Mouse (Mus musculus): Measurements from ENCODE around the gene Galnt14. TPM values are rescaled to one million over a fixed set of nuclear protein-coding genes. Genes with fewer than 3 reads are reported as not detected.

Galnt14 gene
- polyA plus RNA-seq (2014; fragmentation: Nextera tagmentation; extraction: Ambion mirVana): 9.5 TPM in 2 replicates

DNA sequence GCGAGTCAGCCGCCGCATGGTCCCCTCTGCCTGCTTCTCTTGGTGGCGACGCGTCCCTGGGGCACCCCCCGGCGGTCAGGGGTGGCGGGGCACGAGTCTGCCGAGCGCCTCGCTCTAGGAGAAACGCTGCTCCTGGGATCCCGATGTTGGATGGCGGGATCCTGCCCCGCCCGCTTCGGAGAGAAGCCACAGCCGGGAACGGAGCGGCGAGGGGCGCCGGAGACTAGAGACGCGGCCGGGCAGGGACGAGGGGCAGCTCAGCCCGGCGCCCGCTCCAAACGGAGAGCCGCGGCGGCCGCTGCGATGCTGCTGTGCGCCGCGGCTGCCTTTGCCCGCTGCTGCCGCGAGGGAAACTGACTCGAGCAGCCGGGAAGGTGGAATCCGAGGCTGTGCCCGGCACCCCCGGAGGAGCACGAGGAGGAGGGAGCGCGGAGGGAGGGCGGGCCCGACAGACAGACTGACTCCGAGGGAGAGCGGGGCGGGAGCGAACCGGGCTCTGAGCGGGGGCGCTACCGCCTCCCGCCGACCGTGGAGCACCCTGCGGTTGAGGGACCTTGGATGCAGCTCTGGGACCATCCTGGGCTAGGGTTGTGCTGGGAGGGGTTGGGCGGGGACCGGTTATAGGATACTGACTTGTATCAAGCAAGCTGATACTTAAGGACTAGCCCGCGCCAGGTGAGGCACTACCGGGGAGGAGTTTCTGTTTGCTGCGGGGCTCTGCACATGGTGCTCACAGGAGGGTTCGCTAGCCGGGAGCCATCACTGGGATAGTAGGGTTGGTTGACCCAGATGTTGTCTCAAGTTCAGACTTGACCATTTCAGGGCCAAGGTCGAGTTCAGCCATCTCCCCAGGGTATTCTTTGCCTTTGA lies at the start of gene Galnt14:
Gene Galnt14, minus strand, starts transcription at position 412 of the 870 bp plus-strand sequence.
- Histone ChIP-seq H3K9ac (ENCODE audit: low read length) (peak within 1 kb of the TSS; percentile 76), H3K27ac (ENCODE audit: low read depth, low read length) (0 out of 2 replicates have a peak within 1 kb of the TSS, but pooled peaks have one; percentile 10), H3K4me3 (ENCODE audit: low read depth, low read length) (peak within 1 kb of the TSS; percentile 55), H3K4me1 (ENCODE audit: control insufficient read depth, insufficient read depth, low read length) (no peaks in the 10 kb centered on the region; the same call in 1 of the 2 replicates), H3K9me3 (ENCODE audit: control insufficient read depth, low read length) (no peaks in the 10 kb centered on the region), H3K4me2 (ENCODE audit: low read depth) (peak within 1 kb of the TSS; percentile 86), H3K27me3 (ENCODE audit: control insufficient read depth, insufficient read depth, low read length) (peaks cover 14% of the 10 kb centered on the region), H3K36me3 (ENCODE audit: control insufficient read depth, insufficient read depth, low read length) (no peaks in the 10 kb centered on the region)
- WGBS: under 1% methylated on average over 71 of the region's 75 CpGs
- ATAC-seq (ENCODE audit: insufficient read depth, low FRiP score, low TSS enrichment) (peak; percentile 88), DNase-seq (ENCODE audit: low spot score) (peak; percentile 82)

GRCm38 (mm10) chr17:73743681-73744311 lies 33.5 kb upstream of the Galnt14 start:
- Histone ChIP-seq H3K4me2 (ENCODE audit: low read depth) (no peak overlapping the region), H3K36me3 (ENCODE audit: control insufficient read depth, insufficient read depth, low read length) (no peaks in the 10 kb centered on the region), H3K9me3 (ENCODE audit: control insufficient read depth, low read length) (no peaks in the 10 kb centered on the region), H3K27me3 (ENCODE audit: control insufficient read depth, insufficient read depth, low read length) (no peaks in the 10 kb centered on the region), H3K27ac (ENCODE audit: low read depth, low read length) (no peak overlapping the region), H3K4me1 (ENCODE audit: control insufficient read depth, insufficient read depth, low read length) (no peaks in the 10 kb centered on the region), H3K9ac (ENCODE audit: low read length) (no peak overlapping the region), H3K4me3 (ENCODE audit: low read depth, low read length) (no peak overlapping the region)
- peak; percentile 73; the same call in 1 of the 2 replicates for ATAC-seq (ENCODE audit: insufficient read depth, low FRiP score, low TSS enrichment)
- 5% methylated on average over 6 of the region's 6 CpGs for WGBS
- peak; percentile 84 for DNase-seq (ENCODE audit: low spot score)

DNA sequence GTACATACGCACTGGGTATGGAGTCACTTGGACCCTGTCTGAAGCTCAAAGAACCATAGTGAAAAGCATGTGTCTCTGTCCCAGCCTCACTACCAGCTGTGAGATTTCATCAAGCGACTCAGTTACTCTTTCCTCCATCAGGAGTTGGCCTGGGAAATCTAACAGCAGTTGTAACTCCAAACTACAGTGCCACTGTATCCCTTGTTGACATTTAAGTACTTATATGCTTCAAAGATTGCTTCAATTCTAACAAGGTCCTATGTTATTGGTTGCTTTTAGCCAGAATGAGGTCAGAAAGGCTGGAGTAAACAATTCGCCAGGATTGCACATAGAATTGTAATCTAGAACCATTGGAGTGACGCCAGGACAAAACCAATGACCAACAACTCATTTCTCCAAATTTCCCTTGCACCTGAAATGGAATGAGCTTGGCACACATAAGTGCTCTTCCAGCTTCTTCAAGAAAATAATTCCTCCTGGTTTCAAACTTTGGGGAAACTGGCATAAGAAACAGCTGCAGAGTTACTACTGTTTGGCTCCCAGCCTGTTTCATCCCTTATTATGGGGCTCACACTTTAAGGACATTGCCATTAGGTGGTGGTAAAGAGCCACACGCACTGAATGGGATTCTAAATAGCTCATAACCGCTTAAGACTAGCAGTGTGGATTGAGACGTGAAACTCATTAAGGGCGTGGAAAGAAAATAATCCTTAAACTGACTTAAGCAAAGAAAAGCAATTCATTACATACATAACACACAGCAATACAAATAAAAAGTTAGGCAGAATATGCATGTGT lies 13.8 kb upstream of the Galnt14 start:
- H3K4me2 ChIP-seq (ENCODE audit: low read depth): no peak overlapping the region
- no peaks in the 10 kb centered on the region for H3K27me3 ChIP-seq (ENCODE audit: control insufficient read depth, insufficient read depth, low read length)
- 70% methylated on average over 8 of the region's 8 CpGs for WGBS
- no peak overlapping the region for H3K4me3 ChIP-seq (ENCODE audit: low read depth, low read length)
- H3K4me1 ChIP-seq (ENCODE audit: control insufficient read depth, insufficient read depth, low read length): no peaks in the 10 kb centered on the region
- no peaks in the 10 kb centered on the region for H3K9me3 ChIP-seq (ENCODE audit: control insufficient read depth, low read length)
- no peak for DNase-seq (ENCODE audit: low spot score)
- H3K27ac ChIP-seq (ENCODE audit: low read depth, low read length): no peak overlapping the region
- H3K36me3 ChIP-seq (ENCODE audit: control insufficient read depth, insufficient read depth, low read length): no peaks in the 10 kb centered on the region
- no peak for ATAC-seq (ENCODE audit: insufficient read depth, low FRiP score, low TSS enrichment)
- H3K9ac ChIP-seq (ENCODE audit: low read length): no peak overlapping the region

DNA sequence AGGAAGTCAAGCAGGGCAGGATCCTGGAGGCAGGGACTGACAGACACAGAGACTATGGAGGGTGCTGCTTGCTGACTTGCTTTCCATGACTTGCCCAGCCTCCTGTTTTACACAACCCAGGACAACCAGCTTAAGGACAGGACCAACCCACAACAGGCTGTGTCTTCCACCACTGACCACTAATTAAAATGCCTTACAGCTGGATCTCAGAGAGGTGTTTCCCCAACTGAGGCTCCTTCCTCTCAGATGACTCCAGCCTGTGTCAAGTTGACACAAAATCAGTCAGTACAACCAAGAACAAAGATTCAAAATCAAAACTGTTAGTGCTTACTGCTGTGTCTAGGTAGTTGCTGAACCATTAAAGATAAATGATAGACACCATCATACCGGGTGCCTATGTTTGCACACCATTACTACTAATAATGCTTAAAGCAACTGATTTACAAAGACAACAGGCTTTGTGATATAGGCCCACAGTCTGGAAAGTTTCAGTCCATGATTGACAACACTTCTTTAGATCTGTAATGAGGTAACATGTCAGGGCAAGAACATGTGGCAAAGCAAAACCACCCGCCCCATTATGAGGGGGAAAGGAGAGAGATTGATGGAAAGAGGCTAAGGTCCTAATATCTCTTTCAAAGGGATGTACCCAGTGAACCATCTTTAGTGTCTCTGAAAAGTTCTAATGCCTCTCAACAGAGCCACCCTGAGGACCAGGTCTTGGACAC lies 8.9 kb upstream of the Galnt14 start:
- Histone ChIP-seq H3K27ac (ENCODE audit: low read depth, low read length) (no peak overlapping the region), H3K4me2 (ENCODE audit: low read depth) (no peak overlapping the region), H3K9me3 (ENCODE audit: control insufficient read depth, low read length) (no peaks in the 10 kb centered on the region), H3K36me3 (ENCODE audit: control insufficient read depth, insufficient read depth, low read length) (no peaks in the 10 kb centered on the region), H3K4me3 (ENCODE audit: low read depth, low read length) (no peak overlapping the region), H3K4me1 (ENCODE audit: control insufficient read depth, insufficient read depth, low read length) (no peaks in the 10 kb centered on the region), H3K27me3 (ENCODE audit: control insufficient read depth, insufficient read depth, low read length) (no peaks in the 10 kb centered on the region), H3K9ac (ENCODE audit: low read length) (no peak overlapping the region)
- 86% methylated on average over 2 of the region's 2 CpGs for WGBS
- no peak for ATAC-seq (ENCODE audit: insufficient read depth, low FRiP score, low TSS enrichment)
- no peak for DNase-seq (ENCODE audit: low spot score)

DNA sequence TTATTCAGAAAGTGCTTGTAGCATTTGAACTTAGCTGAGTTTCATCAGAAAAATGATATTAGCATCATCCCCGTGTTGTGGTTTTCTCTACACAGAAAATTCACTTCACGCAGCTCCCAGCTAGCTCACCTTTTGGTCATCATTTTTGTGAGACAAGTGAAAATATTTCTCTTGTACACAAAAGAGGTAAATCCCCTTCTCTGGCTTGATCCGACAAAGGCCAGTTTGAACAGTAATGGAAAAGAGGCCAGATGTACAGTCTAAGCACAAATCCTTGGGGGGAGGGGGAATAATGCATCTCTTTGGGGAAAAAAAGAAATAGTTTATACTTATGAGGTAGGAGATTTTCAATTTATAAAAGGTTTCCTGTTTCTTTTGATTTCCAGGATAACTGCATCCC lies 6.4 kb upstream of the Galnt14 start:
- WGBS: 82% methylated on average over 3 of the region's 3 CpGs
- no peaks in the 10 kb centered on the region for H3K4me1 ChIP-seq (ENCODE audit: control insufficient read depth, insufficient read depth, low read length)
- H3K27me3 ChIP-seq (ENCODE audit: control insufficient read depth, insufficient read depth, low read length): no peaks in the 10 kb centered on the region
- DNase-seq (ENCODE audit: low spot score) (no peak), ATAC-seq (ENCODE audit: insufficient read depth, low FRiP score, low TSS enrichment) (no peak)
- no peak overlapping the region for H3K4me3 ChIP-seq (ENCODE audit: low read depth, low read length)
- no peak overlapping the region for H3K4me2 ChIP-seq (ENCODE audit: low read depth)
- H3K9me3 ChIP-seq (ENCODE audit: control insufficient read depth, low read length): no peaks in the 10 kb centered on the region
- H3K36me3 ChIP-seq (ENCODE audit: control insufficient read depth, insufficient read depth, low read length): no peaks in the 10 kb centered on the region
- no peak overlapping the region for H3K27ac ChIP-seq (ENCODE audit: low read depth, low read length)
- H3K9ac ChIP-seq (ENCODE audit: low read length): no peak overlapping the region

- H3K4me3 ChIP-seq (ENCODE audit: low read depth, low read length): no peak overlapping the region
- H3K9me3 ChIP-seq (ENCODE audit: control insufficient read depth, low read length): no peaks in the 10 kb centered on the region
- H3K9ac ChIP-seq (ENCODE audit: low read length): no peak overlapping the region
- no peak for DNase-seq (ENCODE audit: low spot score)
- no peak overlapping the region for H3K27ac ChIP-seq (ENCODE audit: low read depth, low read length)
- H3K36me3 ChIP-seq (ENCODE audit: control insufficient read depth, insufficient read depth, low read length): no peaks in the 10 kb centered on the region
- H3K27me3 ChIP-seq (ENCODE audit: control insufficient read depth, insufficient read depth, low read length): peaks cover 6% of the 10 kb centered on the region
- H3K4me1 ChIP-seq (ENCODE audit: control insufficient read depth, insufficient read depth, low read length): no peaks in the 10 kb centered on the region; the same call in 1 of the 2 replicates
- H3K4me2 ChIP-seq (ENCODE audit: low read depth): no peak overlapping the region
- 83% methylated on average over 8 of the region's 8 CpGs for WGBS
- no peak for ATAC-seq (ENCODE audit: insufficient read depth, low FRiP score, low TSS enrichment)
Measured at GRCm38 (mm10) chr17:73714440-73715221, 4.4 kb upstream of the Galnt14 start.

DNA sequence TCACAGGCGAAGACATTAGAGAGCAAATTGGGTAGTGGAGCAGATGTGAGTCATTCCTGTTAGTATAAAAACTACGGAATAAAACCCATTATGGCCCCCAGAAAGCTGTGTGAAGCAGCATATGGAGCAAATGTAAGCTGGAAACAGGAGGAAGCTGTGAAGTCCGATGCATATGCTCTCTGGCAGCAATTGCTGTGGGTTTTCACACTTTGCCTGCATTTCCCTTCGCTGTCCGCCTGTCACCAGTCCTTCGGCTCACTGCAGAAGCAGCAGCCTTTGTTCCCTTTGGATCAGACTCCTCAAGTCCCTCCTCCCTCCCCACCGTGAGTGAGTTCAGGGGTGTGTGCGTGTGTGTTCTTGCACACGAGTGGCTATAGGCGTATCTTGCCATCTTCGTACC lies 3.1 kb upstream of the Galnt14 start:
- Histone ChIP-seq H3K27ac (ENCODE audit: low read depth, low read length) (no peak overlapping the region), H3K27me3 (ENCODE audit: control insufficient read depth, insufficient read depth, low read length) (peaks cover 14% of the 10 kb centered on the region), H3K4me1 (ENCODE audit: control insufficient read depth, insufficient read depth, low read length) (no peaks in the 10 kb centered on the region; the same call in 1 of the 2 replicates), H3K36me3 (ENCODE audit: control insufficient read depth, insufficient read depth, low read length) (no peaks in the 10 kb centered on the region), H3K4me3 (ENCODE audit: low read depth, low read length) (no peak overlapping the region), H3K4me2 (ENCODE audit: low read depth) (no peak overlapping the region), H3K9ac (ENCODE audit: low read length) (no peak overlapping the region), H3K9me3 (ENCODE audit: control insufficient read depth, low read length) (no peaks in the 10 kb centered on the region)
- whole genome bisulfite sequencing: 35% methylated on average over 11 of the region's 11 CpGs
- DNase-seq (ENCODE audit: low spot score): no peak
- no peak for ATAC-seq (ENCODE audit: insufficient read depth, low FRiP score, low TSS enrichment)
